Mouse (Mus musculus) embryonic facial prominence, embryonic 12.5 days (tissue): ENCODE data around the gene Acaa1b. TPM values are rescaled to one million over a fixed set of nuclear protein-coding genes. Genes with fewer than 3 reads are reported as not detected.
A peak's percentile ranks its signal among the peaks of the same experiment; 100 is the strongest.

ENCODE experiments used
- ATAC-seq: fragments of 200-750 bp; cut with Nextera tagmentation; 2 replicates; pipeline ENCODE4 v1.8.0; 2017; ENCODE audit not compliant: insufficient number of reproducible peaks, insufficient read depth, low FRiP score, low TSS enrichment
- H3K27ac ChIP-seq: fragments of 300-500 bp; sonication (generic); 2 replicates; pipeline ENCODE4 v1.5.1; 2016; ENCODE audit warnings: mild to moderate bottlenecking
- H3K27me3 ChIP-seq: fragments of 300-500 bp; sonication (generic); 2 replicates; pipeline ENCODE4 v1.6.1; 2016; ENCODE audit warnings: mild to moderate bottlenecking, moderate library complexity
- H3K36me3 ChIP-seq: fragments of 300-500 bp; sonication (generic); 2 replicates; pipeline ENCODE4 v1.6.1; 2016; ENCODE audit warnings: mild to moderate bottlenecking
- H3K4me1 ChIP-seq: fragments of 300-500 bp; sonication (generic); 2 replicates; pipeline ENCODE4 v1.6.1; 2016
- H3K4me2 ChIP-seq: fragments of 300-500 bp; sonication (generic); replicated peaks from 2 replicates; pipeline ENCODE4 v1.6.1; 2016; ENCODE audit warnings: mild to moderate bottlenecking, moderate library complexity
- H3K4me3 ChIP-seq: fragments of 300-500 bp; sonication (generic); 2 replicates; pipeline ENCODE4 v1.5.1; 2016; ENCODE audit warnings: mild to moderate bottlenecking
- H3K9ac ChIP-seq: fragments of 300-500 bp; sonication (generic); 2 replicates; pipeline ENCODE4 v1.6.1; 2016; ENCODE audit warnings: mild to moderate bottlenecking, moderate library complexity
- H3K9me3 ChIP-seq: fragments of 300-500 bp; sonication (generic); 2 replicates; pipeline ENCODE4 v1.6.1; 2016; ENCODE audit warnings: mild to moderate bottlenecking, moderate library complexity
- WGBS: fragments of 180-500 bp; shearing (Covaris S2); methylation state at CpG from one replicate; pipeline ENCODE4 v1.1.7; 2016; 5-methylcytosine and 5-hydroxymethylcytosine counted together
- polyA plus RNA-seq: library from polyadenylated mRNA; unstranded; fragments of >200 nt; fragmentation: Nextera tagmentation; extraction: Ambion mirVana; gene quantifications from 2 replicates; pipeline ENCODE4 v1.2.1, GENCODE M21; 2016

The Acaa1b gene
- polyA plus RNA-seq, 1 experiment from 2014 or later: 2.3 TPM

- Histone ChIP-seq H3K9me3 (no peaks in the 10 kb centered on the region), H3K4me1 (peaks cover 4% of the 10 kb centered on the region; the same call in 1 of the 2 replicates), H3K27ac (0 out of 2 replicates have a peak within 1 kb of the TSS, but pooled peaks have one; percentile 23)
Observed at GRCm38 (mm10) chr9:119101992-119102782, 54.7 kb downstream of the Acaa1b start, which contains the start of gene Dlec1. Dlec1 (plus strand) TSS chr9:119102478.

GRCm38 (mm10) chr9:119100177-119100898 lies 56.6 kb downstream of the Acaa1b start:
- ATAC-seq: no peak
- Histone ChIP-seq H3K9ac (no peak overlapping the region), H3K27me3 (no peaks in the 10 kb centered on the region; the same call in 1 of the 2 replicates), H3K36me3 (no peaks in the 10 kb centered on the region), H3K4me1 (peaks cover 4% of the 10 kb centered on the region; the same call in 1 of the 2 replicates), H3K4me2 (no peak overlapping the region; the same call in 1 of the 2 replicates), H3K27ac (no peak overlapping the region), H3K9me3 (no peaks in the 10 kb centered on the region), H3K4me3 (no peak overlapping the region)
- 17% methylated on average over 15 of the region's 15 CpGs for WGBS

More at GRCm38 (mm10) chr9:119101992-119102782, 54.7 kb downstream of the Acaa1b start, which contains the start of gene Dlec1:
- H3K4me3 ChIP-seq: peak within 1 kb of the TSS; percentile 70
- no peaks in the 10 kb centered on the region for H3K36me3 ChIP-seq
- ATAC-seq: peak; percentile 84
- peak within 1 kb of the TSS; percentile 40 for H3K9ac ChIP-seq
- no peaks in the 10 kb centered on the region; the same call in 1 of the 2 replicates for H3K27me3 ChIP-seq
- 3% methylated on average over 44 of the region's 44 CpGs for WGBS
- peak within 1 kb of the TSS; percentile 79 for H3K4me2 ChIP-seq

Other genes starting within 250 kb of the Acaa1b start
- 16.0 and 16.8 TPM in 2 replicates for gene Ctdspl, start 230.6 kb downstream of the Acaa1b start, polyA plus RNA-seq
- 27.3 and 28.1 TPM in 2 replicates for gene Vill, start 104.3 kb downstream of the Acaa1b start, polyA plus RNA-seq
- 26.6 and 27.8 TPM in 2 replicates for gene Plcd1, start 63.6 kb downstream of the Acaa1b start, polyA plus RNA-seq
- 1.5 and 1.7 TPM in 2 replicates for gene Dlec1, start 54.6 kb downstream of the Acaa1b start, polyA plus RNA-seq
- gene Gm47289, start 2.1 kb upstream of the Acaa1b start, polyA plus RNA-seq: not detected in 2 replicates
- gene Slc22a13, start 52.0 kb upstream of the Acaa1b start, polyA plus RNA-seq: not detected in 2 replicates
- 17.9 and 18.0 TPM in 2 replicates for gene Oxsr1, start 165.3 kb upstream of the Acaa1b start, polyA plus RNA-seq
- gene Acaa1a, start 182.6 kb upstream of the Acaa1b start, polyA plus RNA-seq: 93.7 and 97.8 TPM in 2 replicates
- gene Myd88, start 184.3 kb upstream of the Acaa1b start, polyA plus RNA-seq: 11.6 and 11.8 TPM in 2 replicates
- gene Xylb, start 200.3 kb upstream of the Acaa1b start, polyA plus RNA-seq: 6.6 and 6.7 TPM in 2 replicates
- not detected in 2 replicates for gene Slc22a14, start 208.5 kb upstream of the Acaa1b start, polyA plus RNA-seq
- gene Acvr2b, start 245.0 kb upstream of the Acaa1b start, polyA plus RNA-seq: 44.5 and 52.2 TPM in 2 replicates